Mouse (Mus musculus) erythroblast, embryonic 14.5 days (primary cell): ENCODE results near the gene Tspan17.

ENCODE experiments used
- GATA1 ChIP-seq: IDR thresholded peaks from 2 replicates; pipeline ENCODE4 v1.6.1; 2012; ENCODE audit warnings: low read length, inconsistent platforms, mixed read lengths
- TAL1 ChIP-seq: IDR thresholded peaks from 3 replicates; pipeline ENCODE4 v1.6.1; 2012; ENCODE audit warnings: low read length, inconsistent platforms, mixed read lengths

GRCm38 (mm10) chr13:54783698-54784097 lies 5.5 kb upstream of the Tspan17 start, which contains the start of gene Eif4e1b:
- no peak for TF ChIP-seq GATA1
- TF ChIP-seq TAL1: no peak
